Mouse (Mus musculus) liver, embryonic 14.5 days (tissue): ENCODE results near the gene Ncf2.

Experiments
- CTCF ChIP-seq: IDR thresholded peaks from 2 replicates; pipeline ENCODE4 v1.5.1; 2016; ENCODE audit warnings: antibody characterized with exemption, low read depth, control low read depth
- EP300 ChIP-seq: IDR thresholded peaks from 2 replicates; pipeline ENCODE4 v1.6.1; 2016; ENCODE audit warnings: antibody characterized with exemption, low read depth

GRCm38 (mm10) chr1:152809541-152810252, 9.7 kb downstream of the Ncf2 start:
- no peak for TF ChIP-seq CTCF
- no peak for TF ChIP-seq EP300
